Mouse (Mus musculus) thymus, adult 2 months (tissue): Measurements from ENCODE around the gene Mbd4. TPM values are rescaled to one million over a fixed set of nuclear protein-coding genes. Genes with fewer than 3 reads are reported as not detected.
A peak's percentile ranks its signal among the peaks of the same experiment; 100 is the strongest.

Experiments used
- DNase-seq: peaks from one replicate; pipeline ENCODE4 v3.0.0; 2021
- H3K27ac ChIP-seq: fragments of 200-500 bp; 2 replicates; pipeline ENCODE4 v1.5.1; 2012; ENCODE audit warnings: low read length, control low read depth; ENCODE audit not compliant: control insufficient read depth, insufficient read depth
- H3K27me3 ChIP-seq: fragments of 200-500 bp; 2 replicates; pipeline ENCODE4 v1.6.1; 2012; ENCODE audit warnings: mild to moderate bottlenecking, low read length, moderate library complexity, mixed read lengths; ENCODE audit not compliant: control insufficient read depth, insufficient read depth
- H3K36me3 ChIP-seq: fragments of 200-500 bp; 2 replicates; pipeline ENCODE4 v1.6.1; 2012; ENCODE audit warnings: mild to moderate bottlenecking, low read length, moderate library complexity; ENCODE audit not compliant: control insufficient read depth, insufficient read depth
- H3K4me1 ChIP-seq: fragments of 200-500 bp; replicated peaks from 2 replicates; pipeline ENCODE4 v1.6.1; 2012; ENCODE audit warnings: low read length; ENCODE audit not compliant: control insufficient read depth, insufficient read depth
- H3K4me3 ChIP-seq: fragments of 200-500 bp; 2 replicates; pipeline ENCODE4 v1.5.1; 2012; ENCODE audit warnings: mild to moderate bottlenecking, low read length, control low read depth, moderate library complexity; ENCODE audit not compliant: control insufficient read depth, insufficient read depth
- CTCF ChIP-seq: fragments of 200-500 bp; IDR thresholded peaks from 2 replicates; pipeline ENCODE4 v1.5.1; 2012; ENCODE audit warnings: mild to moderate bottlenecking, control low read depth, low read length, moderate library complexity, borderline replicate concordance; ENCODE audit not compliant: control insufficient read depth, poor library complexity, insufficient read depth; ENCODE audit errors: extremely low read depth
- POLR2A ChIP-seq: fragments of 200-500 bp; IDR thresholded peaks from 2 replicates; pipeline ENCODE4 v1.6.1; 2012; ENCODE audit warnings: mild to moderate bottlenecking, low read length, control low read depth, moderate library complexity; ENCODE audit not compliant: control insufficient read depth, poor library complexity, insufficient read depth; ENCODE audit errors: extremely low read depth
- WGBS: fragments of 180-500 bp; shearing (Covaris S2); methylation state at CpG from one replicate; pipeline ENCODE4 v1.1.7; 2018; 5-methylcytosine and 5-hydroxymethylcytosine counted together
- polyA plus RNA-seq: library from polyadenylated mRNA; depleted of rRNA; stranded (reverse); fragments of >200 nt; gene quantifications from 2 replicates; pipeline ENCODE4 v1.2.3, GENCODE M21; 2012

Mbd4 gene
- polyA plus RNA-seq, 1 experiment = 9.0 TPM

DNA sequence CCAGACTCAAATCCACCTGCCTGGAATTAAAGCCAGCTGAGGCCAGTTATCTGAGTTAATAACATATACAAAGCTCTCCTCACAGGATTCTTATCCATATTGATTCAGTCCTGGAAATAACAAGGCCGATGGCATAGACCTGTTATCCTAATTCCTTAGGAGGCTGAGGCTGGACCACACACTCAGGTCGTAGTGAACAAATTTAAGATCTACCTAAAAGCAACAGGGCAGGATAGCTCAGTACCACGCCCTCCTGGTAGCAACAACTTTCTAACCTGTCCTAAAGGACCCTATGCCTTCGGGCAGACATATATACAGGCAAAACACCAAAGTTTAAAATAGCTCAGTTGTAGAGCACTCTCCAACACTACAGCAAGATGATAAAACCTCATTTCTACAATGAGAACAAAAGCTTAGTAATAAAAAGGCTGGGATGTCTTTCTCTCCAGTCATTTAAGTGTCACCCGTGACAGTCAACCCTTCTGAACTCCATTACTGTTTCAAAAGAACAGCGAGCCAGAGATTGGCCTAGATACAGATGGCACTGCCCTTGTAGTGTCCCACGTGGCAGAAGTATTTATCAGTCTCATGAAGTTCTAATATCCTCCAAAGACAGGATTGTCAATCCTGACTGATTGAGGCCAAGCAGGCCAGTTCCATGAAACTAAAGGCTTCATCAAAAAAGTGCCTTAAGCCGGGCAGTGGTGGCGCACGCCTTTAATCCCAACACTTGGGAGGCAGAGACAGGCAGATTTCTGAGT lies 48.6 kb downstream of the Mbd4 start:
- H3K27ac ChIP-seq = no peak overlapping the region
- H3K27me3 ChIP-seq = no peaks in the 10 kb centered on the region
- H3K4me1 ChIP-seq = peaks cover 10% of the 10 kb centered on the region
- H3K36me3 ChIP-seq = peaks cover 37% of the 10 kb centered on the region
- WGBS = 89% methylated on average over 10 of the region's 10 CpGs
- no peak for TF ChIP-seq CTCF
- TF ChIP-seq POLR2A = no peak
- DNase-seq = no peak
- no peak overlapping the region for H3K4me3 ChIP-seq

DNA sequence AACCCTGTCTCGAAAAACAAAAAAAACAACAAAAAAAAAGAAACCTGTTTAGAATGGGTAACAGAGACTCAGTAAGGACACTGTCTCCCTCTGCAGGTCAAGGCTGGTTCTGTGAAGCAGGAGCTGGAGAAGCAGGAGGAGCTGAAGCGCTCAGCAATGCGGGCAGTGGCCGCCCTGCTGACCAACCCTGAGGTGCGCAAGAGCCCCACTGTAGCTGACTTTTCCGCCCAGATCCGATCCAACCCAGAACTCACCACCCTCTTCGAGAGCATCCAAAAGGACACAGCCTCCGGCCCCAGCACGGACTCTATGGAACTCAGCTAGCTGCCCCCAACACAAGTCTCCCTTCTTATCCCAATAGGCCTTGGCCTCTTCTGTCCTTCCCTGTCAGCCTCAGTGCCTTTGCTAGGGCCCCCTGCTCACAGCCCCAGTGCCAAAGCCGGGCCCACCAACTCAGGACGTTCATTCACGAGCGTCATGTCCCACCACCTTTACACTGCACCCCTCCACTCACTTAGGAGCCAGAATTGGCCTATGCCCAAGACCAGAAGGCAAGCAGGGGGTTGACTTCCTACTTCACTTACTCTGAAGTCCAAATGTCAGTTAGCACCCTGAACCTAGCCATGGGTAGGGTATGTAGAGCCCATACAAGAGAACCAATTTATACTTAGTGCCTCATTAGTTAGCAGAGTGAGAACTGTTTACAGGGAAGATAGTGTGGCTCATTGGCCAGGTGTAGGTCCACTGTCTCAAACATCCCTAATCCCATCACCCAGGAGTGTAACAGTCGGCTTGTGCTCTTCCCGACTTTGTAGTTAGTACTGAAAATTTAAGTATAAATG lies 49.4 kb downstream of the Mbd4 start:
- DNase-seq = peak; percentile 58
- WGBS = 76% methylated on average over 16 of the region's 16 CpGs
- peak; percentile 34; the same call in 1 of the 2 replicates for TF ChIP-seq CTCF
- TF ChIP-seq POLR2A = no peak
- no peak overlapping the region for H3K4me3 ChIP-seq
- H3K27me3 ChIP-seq = no peaks in the 10 kb centered on the region
- peaks cover 10% of the 10 kb centered on the region for H3K4me1 ChIP-seq
- H3K27ac ChIP-seq = no peak overlapping the region
- peaks cover 37% of the 10 kb centered on the region for H3K36me3 ChIP-seq

DNA sequence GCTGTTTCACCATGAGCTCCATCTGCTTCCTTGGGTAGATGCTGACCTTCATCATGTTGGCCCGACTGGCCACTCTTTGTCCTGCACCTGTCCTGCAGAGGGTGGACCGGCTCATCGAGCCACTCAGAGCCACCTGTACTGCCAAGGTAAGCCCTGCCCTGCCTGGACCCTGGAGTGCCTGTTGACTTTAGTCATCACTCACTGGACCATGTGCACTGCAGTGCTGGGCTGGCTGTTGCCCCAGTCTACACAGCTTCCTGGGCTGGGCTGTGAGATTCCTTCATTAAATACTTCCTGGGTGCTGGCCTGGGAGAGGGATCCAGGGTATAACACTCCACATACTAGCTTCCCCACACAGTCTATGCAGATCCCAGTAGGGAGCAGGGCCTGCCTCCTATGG lies 51.4 kb downstream of the Mbd4 start:
- peaks cover 40% of the 10 kb centered on the region for H3K36me3 ChIP-seq
- WGBS = 97% methylated on average over 3 of the region's 3 CpGs

DNA sequence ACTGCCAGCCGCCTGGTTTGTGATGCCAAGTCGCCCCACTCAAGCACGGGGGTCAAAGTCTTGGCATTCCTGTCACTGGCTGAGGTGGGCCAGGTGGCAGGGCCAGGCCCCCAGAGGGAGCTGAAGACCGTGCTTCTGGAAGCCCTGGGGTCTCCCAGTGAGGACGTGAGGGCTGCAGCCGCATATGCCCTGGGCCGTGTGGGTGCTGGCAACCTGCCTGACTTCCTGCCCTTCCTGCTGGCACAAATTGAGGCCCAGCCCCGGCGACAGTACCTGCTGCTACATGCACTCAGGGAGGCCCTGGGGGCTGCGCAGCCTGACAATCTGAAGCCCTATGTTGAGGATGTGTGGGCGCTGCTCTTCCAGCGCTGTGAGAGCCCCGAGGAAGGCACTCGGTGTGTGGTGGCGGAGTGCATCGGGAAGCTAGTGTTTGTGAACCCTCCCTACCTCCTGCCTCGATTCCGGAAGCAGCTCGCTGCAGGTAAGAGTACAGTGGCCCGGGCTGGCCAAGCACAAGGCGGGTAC lies 60.4 kb downstream of the Mbd4 start:
- 26% methylated on average over 21 of the region's 21 CpGs for WGBS
- H3K27me3 ChIP-seq = no peaks in the 10 kb centered on the region
- DNase-seq = peak; percentile 50
- 0 out of 2 replicates have a peak, but pooled peaks cover 2% of the 10 kb centered on the region for H3K36me3 ChIP-seq
- peak overlapping the region; percentile 35 for H3K4me3 ChIP-seq
- TF ChIP-seq POLR2A (peak; percentile 32; the same call in 1 of the 2 replicates), CTCF (peak; percentile 17; the same call in 1 of the 2 replicates)
- H3K27ac ChIP-seq = peak overlapping the region; percentile 25; the same call in 1 of the 2 replicates
- peaks cover 14% of the 10 kb centered on the region for H3K4me1 ChIP-seq

More for the DNA sequence above, 51.4 kb downstream of the Mbd4 start:
- TF ChIP-seq CTCF = no peak
- TF ChIP-seq POLR2A = no peak
- H3K4me1 ChIP-seq = peaks cover 4% of the 10 kb centered on the region
- H3K27me3 ChIP-seq = no peaks in the 10 kb centered on the region
- no peak overlapping the region for H3K4me3 ChIP-seq
- H3K27ac ChIP-seq = no peak overlapping the region
- DNase-seq = no peak

DNA sequence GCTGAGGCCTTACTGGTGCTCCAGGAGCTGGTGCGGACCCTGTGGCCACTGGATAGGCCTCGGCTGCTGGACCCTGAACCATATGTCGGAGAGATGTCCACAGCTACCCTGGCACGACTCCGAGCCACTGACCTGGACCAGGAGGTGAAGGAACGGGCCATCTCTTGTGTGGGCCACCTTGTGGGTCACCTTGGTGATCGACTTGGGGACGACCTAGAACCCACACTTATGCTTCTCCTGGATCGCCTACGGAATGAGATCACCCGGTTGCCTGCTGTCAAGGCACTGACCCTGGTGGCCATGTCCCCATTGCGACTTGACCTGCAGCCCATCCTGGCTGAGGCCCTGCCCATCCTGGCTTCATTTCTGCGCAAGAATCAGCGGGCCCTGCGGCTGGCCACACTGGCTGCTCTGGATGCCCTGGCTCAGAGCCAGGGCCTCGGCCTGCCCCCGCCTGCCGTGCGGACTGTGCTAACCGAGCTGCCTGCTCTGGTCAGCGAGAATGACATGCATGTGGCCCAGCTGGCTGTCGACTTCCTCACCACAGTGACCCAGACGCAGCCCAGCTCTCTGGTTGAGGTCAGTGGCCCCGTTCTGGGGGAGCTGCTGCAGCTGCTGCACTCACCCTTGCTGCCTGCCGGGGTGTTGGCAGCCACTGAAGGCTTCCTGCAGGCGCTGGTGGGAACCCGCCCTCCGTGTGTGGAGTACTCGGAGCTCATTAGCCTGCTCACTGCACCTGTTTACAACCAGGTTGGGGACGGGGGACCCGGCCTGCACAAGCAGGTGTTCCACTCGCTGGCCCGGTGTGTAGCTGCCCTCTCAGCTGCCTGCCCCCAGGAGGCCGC lies 61.1 kb downstream of the Mbd4 start:
- H3K27ac ChIP-seq = peak overlapping the region; percentile 25; the same call in 1 of the 2 replicates
- TF ChIP-seq CTCF = no peak
- TF ChIP-seq POLR2A = no peak
- peaks cover 14% of the 10 kb centered on the region for H3K4me1 ChIP-seq
- 50% methylated on average over 34 of the region's 34 CpGs for WGBS
- DNase-seq = peak; percentile 37
- H3K27me3 ChIP-seq = no peaks in the 10 kb centered on the region
- no peaks in the 10 kb centered on the region; the same call in 1 of the 2 replicates for H3K36me3 ChIP-seq
- peak overlapping the region; percentile 35 for H3K4me3 ChIP-seq
